Mouse (Mus musculus): ENCODE results near the gene Rnf43. TPM values are rescaled to one million over a fixed set of nuclear protein-coding genes. Genes with fewer than 3 reads are reported as not detected.

Rnf43 gene
- polyA plus RNA-seq, 1 experiment = 0.08 TPM

- TF ChIP-seq GATA1 (IDR thresholded peaks at IDR 0.05; ENCODE audit: low read length) = no peak
- no peak for TF ChIP-seq TAL1 (IDR thresholded peaks at IDR 0.05; ENCODE audit: low read length)
- Histone ChIP-seq H3K9me3 (ENCODE audit: control insufficient read depth, low read length) (peaks cover 14% of the 10 kb centered on the region), H3K4me3 (replicated peaks) (no peak overlapping the region), H3K4me1 (ENCODE audit: control insufficient read depth) (peaks cover 47% of the 10 kb centered on the region), H3K27me3 (ENCODE audit: control insufficient read depth) (peaks cover 74% of the 10 kb centered on the region), H3K36me3 (ENCODE audit: control insufficient read depth) (peaks cover 9% of the 10 kb centered on the region)
Observed at GRCm38 (mm10) chr11:87762702-87763385, 100.3 kb downstream of the Rnf43 start.

- H3K4me3 ChIP-seq (replicated peaks) = no peak overlapping the region
Observed at GRCm38 (mm10) chr11:87763511-87763987, 101.0 kb downstream of the Rnf43 start.

GRCm38 (mm10) chr11:87763988-87764876, 101.7 kb downstream of the Rnf43 start:
- Histone ChIP-seq H3K27me3 (ENCODE audit: control insufficient read depth) (peaks cover 75% of the 10 kb centered on the region), H3K36me3 (ENCODE audit: control insufficient read depth) (no peaks in the 10 kb centered on the region), H3K9me3 (ENCODE audit: control insufficient read depth, low read length) (peaks cover 14% of the 10 kb centered on the region), H3K4me3 (replicated peaks) (no peak overlapping the region), H3K4me1 (ENCODE audit: control insufficient read depth) (peaks cover 34% of the 10 kb centered on the region)
- no peak for TF ChIP-seq GATA1 (IDR thresholded peaks at IDR 0.05; ENCODE audit: low read length)
- TF ChIP-seq TAL1 (IDR thresholded peaks at IDR 0.05; ENCODE audit: low read length) = no peak

More at GRCm38 (mm10) chr11:87763511-87763987, 101.0 kb downstream of the Rnf43 start:
- peaks cover 40% of the 10 kb centered on the region for H3K4me1 ChIP-seq (ENCODE audit: control insufficient read depth)
- TF ChIP-seq GATA1 (IDR thresholded peaks at IDR 0.05; ENCODE audit: low read length) (no peak), TAL1 (IDR thresholded peaks at IDR 0.05; ENCODE audit: low read length) (no peak)
- peaks cover 75% of the 10 kb centered on the region for H3K27me3 ChIP-seq (ENCODE audit: control insufficient read depth)
- H3K9me3 ChIP-seq (ENCODE audit: control insufficient read depth, low read length) = peaks cover 14% of the 10 kb centered on the region
- peaks cover 2% of the 10 kb centered on the region for H3K36me3 ChIP-seq (ENCODE audit: control insufficient read depth)

GRCm38 (mm10) chr11:87768745-87769144, 106.2 kb downstream of the Rnf43 start:
- Histone ChIP-seq H3K4me1 (ENCODE audit: control insufficient read depth) (peaks cover 8% of the 10 kb centered on the region), H3K27me3 (ENCODE audit: control insufficient read depth) (peaks cover 38% of the 10 kb centered on the region), H3K9me3 (ENCODE audit: control insufficient read depth, low read length) (peaks cover 9% of the 10 kb centered on the region), H3K4me3 (replicated peaks) (no peak overlapping the region), H3K36me3 (ENCODE audit: control insufficient read depth) (no peaks in the 10 kb centered on the region)
- TF ChIP-seq TAL1 (IDR thresholded peaks at IDR 0.05; ENCODE audit: low read length) (no peak), GATA1 (IDR thresholded peaks at IDR 0.05; ENCODE audit: low read length) (no peak)

- Histone ChIP-seq H3K36me3 (ENCODE audit: control insufficient read depth) (no peaks in the 10 kb centered on the region), H3K4me3 (replicated peaks) (no peak overlapping the region), H3K9me3 (ENCODE audit: control insufficient read depth, low read length) (no peaks in the 10 kb centered on the region), H3K4me1 (ENCODE audit: control insufficient read depth) (no peaks in the 10 kb centered on the region; the same call in 1 of the 2 replicates), H3K27me3 (ENCODE audit: control insufficient read depth) (peaks cover 16% of the 10 kb centered on the region)
- TF ChIP-seq TAL1 (IDR thresholded peaks at IDR 0.05; ENCODE audit: low read length) (no peak), GATA1 (IDR thresholded peaks at IDR 0.05; ENCODE audit: low read length) (no peak)
Observed at GRCm38 (mm10) chr11:87770989-87771388, 108.5 kb downstream of the Rnf43 start.

- H3K4me3 ChIP-seq (replicated peaks) = no peak overlapping the region
- H3K36me3 ChIP-seq (ENCODE audit: control insufficient read depth) = no peaks in the 10 kb centered on the region
- H3K4me1 ChIP-seq (ENCODE audit: control insufficient read depth) = no peaks in the 10 kb centered on the region
- no peak for TF ChIP-seq TAL1 (IDR thresholded peaks at IDR 0.05; ENCODE audit: low read length)
- TF ChIP-seq GATA1 (IDR thresholded peaks at IDR 0.05; ENCODE audit: low read length) = no peak
- H3K9me3 ChIP-seq (ENCODE audit: control insufficient read depth, low read length) = no peaks in the 10 kb centered on the region
- H3K27me3 ChIP-seq (ENCODE audit: control insufficient read depth) = peaks cover 5% of the 10 kb centered on the region
Observed at GRCm38 (mm10) chr11:87772354-87772753, 109.8 kb downstream of the Rnf43 start.

- Histone ChIP-seq H3K27me3 (ENCODE audit: control insufficient read depth) (peaks cover 19% of the 10 kb centered on the region), H3K9me3 (ENCODE audit: control insufficient read depth, low read length) (no peaks in the 10 kb centered on the region), H3K4me1 (ENCODE audit: control insufficient read depth) (peaks cover 14% of the 10 kb centered on the region), H3K4me3 (replicated peaks) (peak overlapping the region; percentile 38), H3K36me3 (ENCODE audit: control insufficient read depth) (no peaks in the 10 kb centered on the region)
- TF ChIP-seq TAL1 (IDR thresholded peaks at IDR 0.05; ENCODE audit: low read length) (no peak), GATA1 (IDR thresholded peaks at IDR 0.05; ENCODE audit: low read length) (no peak)
Observed at GRCm38 (mm10) chr11:87778100-87778765, 115.7 kb downstream of the Rnf43 start.

GRCm38 (mm10) chr11:87778915-87779314, 116.4 kb downstream of the Rnf43 start:
- peaks cover 17% of the 10 kb centered on the region for H3K4me1 ChIP-seq (ENCODE audit: control insufficient read depth)
- no peaks in the 10 kb centered on the region for H3K9me3 ChIP-seq (ENCODE audit: control insufficient read depth, low read length)
- peaks cover 19% of the 10 kb centered on the region for H3K27me3 ChIP-seq (ENCODE audit: control insufficient read depth)
- no peak overlapping the region for H3K4me3 ChIP-seq (replicated peaks)
- H3K36me3 ChIP-seq (ENCODE audit: control insufficient read depth) = no peaks in the 10 kb centered on the region
- TF ChIP-seq TAL1 (IDR thresholded peaks at IDR 0.05; ENCODE audit: low read length) = no peak
- no peak for TF ChIP-seq GATA1 (IDR thresholded peaks at IDR 0.05; ENCODE audit: low read length)
